Mouse (Mus musculus): Measurements from ENCODE around the gene Pkn1.
A peak's percentile ranks its signal among the peaks of the same experiment; 100 is the strongest.

Pkn1 gene

GRCm38 (mm10) chr8:83653662-83654017, 45.3 kb downstream of the Pkn1 start:
- no peak for DNase-seq (ENCODE audit: low spot score)

GRCm38 (mm10) chr8:83652744-83653661, 46.0 kb downstream of the Pkn1 start:
- DNase-seq (ENCODE audit: low spot score) = no peak

- DNase-seq (ENCODE audit: low spot score) = peak; percentile 91
Observed at GRCm38 (mm10) chr8:83652030-83652743, 46.8 kb downstream of the Pkn1 start, which contains the start of gene Gipc1. TSS of gene Gipc1 (plus strand) at chr8:83652677.

GRCm38 (mm10) chr8:83649699-83650098, 49.3 kb downstream of the Pkn1 start:
- DNase-seq (ENCODE audit: low spot score) = no peak

GRCm38 (mm10) chr8:83648031-83648430, 50.9 kb downstream of the Pkn1 start:
- no peak for DNase-seq (ENCODE audit: low spot score)

- DNase-seq (ENCODE audit: low spot score) = no peak
Observed at GRCm38 (mm10) chr8:83647511-83647910, 51.5 kb downstream of the Pkn1 start.

GRCm38 (mm10) chr8:83639649-83640048, 59.3 kb downstream of the Pkn1 start:
- no peak for DNase-seq (ENCODE audit: low spot score)

- DNase-seq (ENCODE audit: low spot score) = no peak
Observed at GRCm38 (mm10) chr8:83638856-83639255, 60.1 kb downstream of the Pkn1 start.

GRCm38 (mm10) chr8:83632083-83632707, 66.8 kb downstream of the Pkn1 start:
- DNase-seq (ENCODE audit: low spot score) = no peak

GRCm38 (mm10) chr8:83625676-83626299, 73.2 kb downstream of the Pkn1 start:
- no peak for DNase-seq (ENCODE audit: low spot score)

- no peak for DNase-seq (ENCODE audit: low spot score)
Observed at GRCm38 (mm10) chr8:83624739-83625138, 74.2 kb downstream of the Pkn1 start.

GRCm38 (mm10) chr8:83623549-83623948, 75.4 kb downstream of the Pkn1 start:
- DNase-seq (ENCODE audit: low spot score) = no peak

- DNase-seq (ENCODE audit: low spot score) = peak; percentile 89
Observed at GRCm38 (mm10) chr8:83622389-83622989, 76.5 kb downstream of the Pkn1 start.

- DNase-seq (ENCODE audit: low spot score) = no peak
Observed at GRCm38 (mm10) chr8:83621691-83622388, 77.1 kb downstream of the Pkn1 start.

- no peak for DNase-seq (ENCODE audit: low spot score)
Observed at GRCm38 (mm10) chr8:83619568-83620285, 79.3 kb downstream of the Pkn1 start.

GRCm38 (mm10) chr8:83618566-83618965, 80.4 kb downstream of the Pkn1 start:
- no peak for DNase-seq (ENCODE audit: low spot score)

- DNase-seq (ENCODE audit: low spot score) = no peak
Observed at GRCm38 (mm10) chr8:83617111-83617510, 81.9 kb downstream of the Pkn1 start.

- DNase-seq (ENCODE audit: low spot score) = no peak
Observed at GRCm38 (mm10) chr8:83616625-83617024, 82.4 kb downstream of the Pkn1 start.
